Mouse (Mus musculus) testis, adult 2 months (tissue): ENCODE measurements at regions not wholly inside any gene's neighbourhood (a gene's known extent, or its start where the extent isn't known, plus 50 kb on each side); places are given as distances from the start of the nearest gene placed in this dataset.

Experiments
- H3K27ac ChIP-seq: fragments of 200-500 bp; 2 replicates; pipeline ENCODE4 v1.5.1; 2012; ENCODE audit warnings: low read depth, low read length; ENCODE audit not compliant: control insufficient read depth, insufficient read depth
- H3K27me3 ChIP-seq: fragments of 200-500 bp; 2 replicates; pipeline ENCODE4 v1.6.1; 2012; ENCODE audit warnings: mild to moderate bottlenecking, low read length, moderate library complexity; ENCODE audit not compliant: control insufficient read depth, insufficient read depth
- H3K36me3 ChIP-seq: fragments of 200-500 bp; 2 replicates; pipeline ENCODE4 v1.6.1; 2012; ENCODE audit warnings: mild to moderate bottlenecking, low read length; ENCODE audit not compliant: control insufficient read depth, insufficient read depth
- H3K4me1 ChIP-seq: fragments of 200-500 bp; 2 replicates; pipeline ENCODE4 v1.6.1; 2012; ENCODE audit warnings: low read length; ENCODE audit not compliant: control insufficient read depth, insufficient read depth
- H3K4me3 ChIP-seq: fragments of 200-500 bp; 2 replicates; pipeline ENCODE4 v1.5.1; 2012; ENCODE audit warnings: low read depth, mild to moderate bottlenecking, low read length, moderate library complexity, mixed read lengths; ENCODE audit not compliant: control insufficient read depth
- CTCF ChIP-seq: fragments of 200-500 bp; IDR thresholded peaks from 2 replicates; pipeline ENCODE4 v1.5.1; 2012; ENCODE audit warnings: low read depth, mild to moderate bottlenecking, inconsistent platforms, low read length, moderate library complexity; ENCODE audit not compliant: control insufficient read depth, insufficient read depth, insufficient replicate concordance
- POLR2A ChIP-seq: fragments of 200-500 bp; IDR thresholded peaks from 2 replicates; pipeline ENCODE4 v1.6.1; 2012; ENCODE audit warnings: low read depth, mild to moderate bottlenecking, inconsistent platforms, low read length, moderate library complexity; ENCODE audit not compliant: control insufficient read depth

GRCm38 (mm10) chr19:56005886-56006285 lies 264.3 kb downstream of the Tcf7l2 start:
- no peak overlapping the region for H3K27ac ChIP-seq
- H3K4me3 ChIP-seq, result no peak overlapping the region
- no peaks in the 10 kb centered on the region for H3K27me3 ChIP-seq
- TF ChIP-seq CTCF (no peak), POLR2A (no peak)
- no peaks in the 10 kb centered on the region for H3K36me3 ChIP-seq
- peaks cover 3% of the 10 kb centered on the region; the same call in 1 of the 2 replicates for H3K4me1 ChIP-seq

GRCm38 (mm10) chr19:56007433-56007832 lies 265.8 kb downstream of the Tcf7l2 start:
- Histone ChIP-seq H3K36me3 (no peaks in the 10 kb centered on the region), H3K27ac (no peak overlapping the region), H3K27me3 (no peaks in the 10 kb centered on the region), H3K4me1 (peaks cover 12% of the 10 kb centered on the region), H3K4me3 (no peak overlapping the region)
- no peak for TF ChIP-seq POLR2A
- TF ChIP-seq CTCF, result peak; percentile 62; the same call in 1 of the 2 replicates

GRCm38 (mm10) chr19:56010766-56011165 lies 269.1 kb downstream of the Tcf7l2 start:
- peaks cover 12% of the 10 kb centered on the region for H3K4me1 ChIP-seq
- H3K27ac ChIP-seq, result no peak overlapping the region

GRCm38 (mm10) chr19:56011292-56011691 lies 269.7 kb downstream of the Tcf7l2 start:
- Histone ChIP-seq H3K27ac (no peak overlapping the region), H3K4me1 (peaks cover 12% of the 10 kb centered on the region), H3K36me3 (no peaks in the 10 kb centered on the region), H3K4me3 (no peak overlapping the region), H3K27me3 (no peaks in the 10 kb centered on the region)
- TF ChIP-seq CTCF (no peak), POLR2A (no peak)

More at GRCm38 (mm10) chr19:56010766-56011165, 269.1 kb downstream of the Tcf7l2 start:
- H3K4me3 ChIP-seq, result no peak overlapping the region
- H3K36me3 ChIP-seq, result no peaks in the 10 kb centered on the region
- TF ChIP-seq CTCF (no peak), POLR2A (no peak)
- no peaks in the 10 kb centered on the region for H3K27me3 ChIP-seq

GRCm38 (mm10) chr19:56016548-56017346 lies 270.2 kb upstream of the Habp2 start:
- Histone ChIP-seq H3K4me1 (0 out of 2 replicates have a peak, but pooled peaks cover under 1% of the 10 kb centered on the region), H3K36me3 (no peaks in the 10 kb centered on the region), H3K27me3 (no peaks in the 10 kb centered on the region), H3K27ac (no peak overlapping the region), H3K4me3 (no peak overlapping the region)
- no peak for TF ChIP-seq CTCF

GRCm38 (mm10) chr19:56017524-56017923 lies 269.4 kb upstream of the Habp2 start:
- Histone ChIP-seq H3K27ac (no peak overlapping the region), H3K36me3 (no peaks in the 10 kb centered on the region), H3K4me1 (no peaks in the 10 kb centered on the region), H3K27me3 (no peaks in the 10 kb centered on the region), H3K4me3 (no peak overlapping the region)
- TF ChIP-seq CTCF (no peak), POLR2A (no peak)

GRCm38 (mm10) chr19:56019143-56019542 lies 267.8 kb upstream of the Habp2 start:
- TF ChIP-seq CTCF, result no peak
- no peak for TF ChIP-seq POLR2A
- no peak overlapping the region for H3K4me3 ChIP-seq
- H3K4me1 ChIP-seq, result no peaks in the 10 kb centered on the region
- H3K27ac ChIP-seq, result no peak overlapping the region
- no peaks in the 10 kb centered on the region for H3K36me3 ChIP-seq
- no peaks in the 10 kb centered on the region for H3K27me3 ChIP-seq

GRCm38 (mm10) chr19:56022348-56022747 lies 264.6 kb upstream of the Habp2 start:
- TF ChIP-seq CTCF (no peak), POLR2A (no peak)
- H3K4me3 ChIP-seq, result no peak overlapping the region
- no peaks in the 10 kb centered on the region for H3K27me3 ChIP-seq
- no peaks in the 10 kb centered on the region for H3K36me3 ChIP-seq
- H3K27ac ChIP-seq, result no peak overlapping the region
- H3K4me1 ChIP-seq, result no peaks in the 10 kb centered on the region
